Mouse (Mus musculus) C2C12 (cell line): ENCODE data around the gene Shank1.

ENCODE experiments used
- CTCF ChIP-seq: IDR thresholded peaks from one replicate; pipeline ENCODE4 v1.5.1; 2011; ENCODE audit not compliant: control insufficient read depth, insufficient read depth, insufficient read length
- FOSL1 ChIP-seq: IDR thresholded peaks from one replicate; pipeline ENCODE4 v1.8.0; 2011; ENCODE audit warnings: mild to moderate bottlenecking, low read length; ENCODE audit not compliant: poor library complexity, insufficient read depth, severe bottlenecking
- MAX ChIP-seq: IDR thresholded peaks from one replicate; pipeline ENCODE4 v1.6.1; 2011; ENCODE audit warnings: mild to moderate bottlenecking, control low read depth
- MYOD1 ChIP-seq: IDR thresholded peaks from one replicate; pipeline ENCODE4 v1.6.1; 2011; ENCODE audit warnings: low read depth; ENCODE audit not compliant: control insufficient read depth, insufficient read length
- USF1 ChIP-seq: IDR thresholded peaks from one replicate; pipeline ENCODE4 v1.6.1; 2011; ENCODE audit warnings: low read depth, mild to moderate bottlenecking, control low read depth, moderate library complexity

DNA sequence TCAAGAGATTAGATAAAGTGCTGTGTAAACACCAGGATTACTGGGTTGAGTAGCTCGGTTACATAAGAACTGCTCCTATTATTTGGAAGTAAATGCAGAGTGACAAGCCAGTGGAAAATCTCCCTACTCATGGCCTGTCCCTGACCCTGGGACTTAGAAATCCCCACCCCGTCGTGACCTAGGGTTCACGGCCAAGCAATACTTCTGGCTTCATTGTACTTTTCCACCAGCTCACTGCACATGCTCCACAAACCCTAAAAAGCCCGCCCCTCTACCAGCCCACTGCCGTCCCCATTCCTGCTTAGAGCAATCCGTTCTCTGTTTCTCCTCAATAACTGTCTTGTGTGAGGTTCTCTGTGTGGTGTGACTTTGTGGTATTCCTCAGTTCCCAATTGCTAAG, 22.3 kb upstream of the Shank1 start:
- no peak for TF ChIP-seq MAX
- no peak for TF ChIP-seq FOSL1
- TF ChIP-seq CTCF: no peak
- TF ChIP-seq USF1: no peak
- TF ChIP-seq MYOD1: no peak
